Mouse (Mus musculus) ES-E14 (cell line): ENCODE results near the gene Svs3b. TPM values are rescaled to one million over a fixed set of nuclear protein-coding genes. Genes with fewer than 3 reads are reported as not detected.
"Not testable (repeated sequence)": the region's sequence is repeated elsewhere in the genome, so short reads cannot be mapped to it uniquely, and the experiment has no call there.

Experiments used
- DNase-seq: peaks from one replicate; pipeline ENCODE4 v3.0.0-alpha.2; 2013; ENCODE audit warnings: low read depth, low spot score
- H3K27ac ChIP-seq: 2 replicates; pipeline ENCODE4 v1.5.1; 2012; ENCODE audit warnings: low read depth, mild to moderate bottlenecking, low read length, moderate library complexity, mixed read lengths; ENCODE audit not compliant: poor library complexity, insufficient read depth, severe bottlenecking
- H3K36me3 ChIP-seq: 2 replicates; pipeline ENCODE4 v1.6.1; 2012; ENCODE audit warnings: mild to moderate bottlenecking, low read length, moderate library complexity, mixed read lengths; ENCODE audit not compliant: control insufficient read depth, poor library complexity, insufficient read depth, severe bottlenecking
- H3K4me1 ChIP-seq, 2 experiments: fragments of 150-350 bp in 1 of 2; sonication (generic) in 1 of 2; 2 replicates each; pipeline ENCODE4 v1.6.1; 2012; ENCODE audit warnings: low read length in 2 of 2, mild to moderate bottlenecking in 1 of 2, mixed read lengths in 1 of 2; ENCODE audit not compliant: control insufficient read depth in 2 of 2, insufficient read depth in 2 of 2, poor library complexity in 1 of 2
- H3K4me3 ChIP-seq, 2 experiments: fragments of 150-350 bp in 1 of 2; sonication (generic) in 1 of 2; 2 replicates each; pipeline ENCODE4 v1.5.1; 2012; ENCODE audit warnings: low read length in 2 of 2, low read depth in 1 of 2, mild to moderate bottlenecking in 1 of 2, mixed read lengths in 1 of 2; ENCODE audit not compliant: insufficient read depth in 1 of 2, poor library complexity in 1 of 2, severe bottlenecking in 1 of 2
- H3K9ac ChIP-seq: 2 replicates; pipeline ENCODE4 v1.6.1; 2012; ENCODE audit warnings: low read depth, mild to moderate bottlenecking, low read length, mixed read lengths; ENCODE audit not compliant: poor library complexity, insufficient read depth, severe bottlenecking
- H3K9me3 ChIP-seq: fragments of 150-350 bp; sonication (generic); 2 replicates; pipeline ENCODE4 v1.6.1; 2012; ENCODE audit warnings: low read depth, mild to moderate bottlenecking, low read length; ENCODE audit not compliant: control insufficient read depth, insufficient read depth
- CHD2 ChIP-seq: IDR thresholded peaks from 2 replicates; pipeline ENCODE4 v1.6.1; 2014; ENCODE audit warnings: mild to moderate bottlenecking, low read depth, low read length, inconsistent platforms
- HCFC1 ChIP-seq: IDR thresholded peaks from 2 replicates; pipeline ENCODE4 v1.6.1; 2012; ENCODE audit warnings: low read length, inconsistent platforms, borderline replicate concordance; ENCODE audit not compliant: insufficient read depth
- MAFK ChIP-seq: IDR thresholded peaks from 2 replicates; pipeline ENCODE4 v1.6.1; 2014; ENCODE audit warnings: mild to moderate bottlenecking, low read depth, low read length, inconsistent platforms; ENCODE audit not compliant: insufficient read depth
- ZC3H11A ChIP-seq: IDR thresholded peaks from 2 replicates; pipeline ENCODE4 v1.6.1; 2012; ENCODE audit warnings: low read depth, mild to moderate bottlenecking, inconsistent platforms, low read length, borderline replicate concordance
- ZNF384 ChIP-seq: IDR thresholded peaks from 2 replicates; pipeline ENCODE4 v1.6.1; 2012; ENCODE audit warnings: low read depth, low read length, inconsistent platforms
- in situ Hi-C, 2 experiments: fragments of 600-800 bp; cut with MboI; formaldehyde crosslinking; loops; one replicate each; pipeline ENCODE4 v1.15.1; 2025; ENCODE audit warnings: low sequenced_read_pairs in 2 of 2, inconsistent platforms in 1 of 2; ENCODE audit not compliant: unreplicated experiment in 2 of 2
- total RNA-seq: library from RNA; depleted of rRNA; stranded (reverse); fragments of 300-350 nt; gene quantifications from 2 replicates; pipeline ENCODE4 v1.2.3, GENCODE M21; 2012; rRNA removed

Gene Svs3b
- total RNA-seq, 1 experiment, result not detected

GRCm38 (mm10) chr2:164210892-164211291 is 45.5 kb downstream of the Svs3b start:
- TF ChIP-seq MAFK (no peak), ZNF384 (no peak), ZC3H11A (no peak), HCFC1 (no peak), CHD2 (no peak)
- Histone ChIP-seq H3K36me3 (no peaks in the 10 kb centered on the region), H3K9ac (no peak overlapping the region), H3K4me3 (no peak overlapping the region), H3K9me3 (no peaks in the 10 kb centered on the region), H3K4me1 (no peaks in the 10 kb centered on the region), H3K27ac (no peak overlapping the region)
- in situ Hi-C loops, result no loop called here
- DNase-seq, result no peak

- Histone ChIP-seq H3K9ac (no peak overlapping the region), H3K4me3 (no peak overlapping the region), H3K9me3 (no peaks in the 10 kb centered on the region), H3K27ac (no peak overlapping the region), H3K36me3 (no peaks in the 10 kb centered on the region), H3K4me1 (no peaks in the 10 kb centered on the region)
- DNase-seq, result no peak
- in situ Hi-C loops, result no loop called here
- TF ChIP-seq CHD2 (no peak), MAFK (no peak), HCFC1 (no peak), ZC3H11A (no peak), ZNF384 (no peak)
Observed at GRCm38 (mm10) chr2:164206676-164207075, 49.8 kb downstream of the Svs3b start.

- H3K9me3 ChIP-seq, H3K4me3 ChIP-seq, H3K4me1 ChIP-seq, in situ Hi-C loops, H3K9ac ChIP-seq, H3K27ac ChIP-seq, H3K36me3 ChIP-seq, DNase-seq: not testable (repeated sequence)
Observed at GRCm38 (mm10) chr2:164206011-164206410, 50.4 kb downstream of the Svs3b start.

Other genes with a start within 250 kb of the Svs3b start
- 0.16 TPM in 1 of 2 replicates, not detected in the other for gene Pabpc1l, start 231.2 kb downstream of the Svs3b start, total RNA-seq
- gene Stk4, start 186.3 kb downstream of the Svs3b start, total RNA-seq, result 51.1 and 58.5 TPM in 2 replicates
- 40.8 and 41.5 TPM in 2 replicates for gene Tomm34, start 185.5 kb downstream of the Svs3b start, total RNA-seq
- 0.80 and 0.90 TPM in 2 replicates for gene Kcns1, start 85.5 kb downstream of the Svs3b start, total RNA-seq
- not detected in 2 replicates for gene Wfdc5, start 73.9 kb downstream of the Svs3b start, total RNA-seq
- gene Wfdc12, start 66.0 kb downstream of the Svs3b start, total RNA-seq, result not detected in 2 replicates
- 4.4 and 11.9 TPM in 2 replicates for gene Wfdc15a, start 56.5 kb downstream of the Svs3b start, total RNA-seq
- not detected in 2 replicates for gene Wfdc15b, start 35.0 kb downstream of the Svs3b start, total RNA-seq
- gene Svs2, start 18.2 kb downstream of the Svs3b start, total RNA-seq, result not detected in 2 replicates
- gene Svs4, start 21.8 kb upstream of the Svs3b start, total RNA-seq, result not detected in 2 replicates
- not detected in 2 replicates for gene Svs3a, start 32.6 kb upstream of the Svs3b start, total RNA-seq
- not detected in 2 replicates for gene Svs6, start 60.1 kb upstream of the Svs3b start, total RNA-seq
- not detected in 2 replicates for gene Svs5, start 76.1 kb upstream of the Svs3b start, total RNA-seq
- gene Slpi, start 132.5 kb upstream of the Svs3b start, total RNA-seq, result not detected in 2 replicates
- 0.04 TPM in 1 of 2 replicates, not detected in the other for gene Rbpjl, start 146.5 kb upstream of the Svs3b start, total RNA-seq
- 1.7 and 2.3 TPM in 2 replicates for gene Matn4, start 148.5 kb upstream of the Svs3b start, total RNA-seq
- 102 and 172 TPM in 2 replicates for gene Sdc4, start 187.2 kb upstream of the Svs3b start, total RNA-seq
- gene Sys1, start 200.3 kb upstream of the Svs3b start, total RNA-seq, result 47.6 and 51.1 TPM in 2 replicates
- gene Gm20458, start 204.3 kb upstream of the Svs3b start, total RNA-seq, result 2.1 TPM in 1 of 2 replicates, not detected in the other
- gene Trp53tg5, start 217.1 kb upstream of the Svs3b start, total RNA-seq, result 0.22 and 0.26 TPM in 2 replicates
- gene Dbndd2, start 229.5 kb upstream of the Svs3b start, total RNA-seq, result 2.9 and 4.2 TPM in 2 replicates
- 57.2 and 97.3 TPM in 2 replicates for gene Pigt, start 240.9 kb upstream of the Svs3b start, total RNA-seq